In the genomic region with DNA sequence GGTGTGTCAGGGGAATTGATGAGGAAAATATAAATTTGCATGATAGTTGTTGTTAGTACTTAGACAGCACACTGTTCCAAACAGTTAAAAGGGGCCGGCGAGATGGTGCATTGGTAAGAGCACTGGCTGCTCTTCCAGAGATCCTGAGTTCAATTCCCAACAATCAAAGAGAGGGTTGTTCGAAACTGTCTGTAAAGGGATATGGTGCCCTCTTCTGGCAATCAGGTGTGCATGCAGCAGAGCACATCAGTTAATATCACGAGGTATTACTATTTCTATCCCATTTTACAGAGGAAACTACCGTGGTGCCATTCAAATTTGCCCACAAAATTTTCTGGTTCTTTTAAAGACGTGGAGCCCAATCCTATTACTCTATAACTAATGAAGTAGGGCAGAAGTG, we compare ENCODE assay signal across 1 mouse cellular context.
TF ChIP-seq lines count a peak whose summit lies in the region.

No protein-coding gene starts in this region.

TF ChIP-seq in CH12.LX, 34 proteins besides CTCF, POLR2A, EP300 and RAD21:
- TF ChIP-seq KAT2A (IDR thresholded peaks at IDR 0.05; ENCODE audit: insufficient replicate concordance, low read length) (no peak), POLR2AphosphoS2 (IDR thresholded peaks at IDR 0.05; ENCODE audit: low read depth, low read length) (no peak), PAX5 (IDR thresholded peaks at IDR 0.05; ENCODE audit: low read length) (no peak), NRF1 (IDR thresholded peaks at IDR 0.05; ENCODE audit: low read depth, low read length) (no peak), SMC3 (IDR thresholded peaks at IDR 0.05; ENCODE audit: low read depth, low read length) (no peak; the same call in 1 of the 2 replicates), MAX (IDR thresholded peaks at IDR 0.05; ENCODE audit: low read length) (no peak), JUN (IDR thresholded peaks at IDR 0.05; ENCODE audit: insufficient read depth, low read depth, low read length) (no peak)
